Mouse (Mus musculus) E14TG2a.4 (cell line): ENCODE results near the gene Hnrnpa0.
"Not testable (repeated sequence)": the region's sequence is repeated elsewhere in the genome, so short reads cannot be mapped to it uniquely, and the experiment has no call there.

ENCODE experiments used
- H3K27me3 ChIP-seq: 2 replicates; pipeline ENCODE4 v1.6.1; 2014; ENCODE audit warnings: low read length, control low read depth; ENCODE audit not compliant: insufficient read depth
- H3K36me3 ChIP-seq: 2 replicates; pipeline ENCODE4 v1.6.1; 2014; ENCODE audit warnings: low read length, control low read depth; ENCODE audit not compliant: insufficient read depth
- H3K4me1 ChIP-seq: replicated peaks from 2 replicates; pipeline ENCODE4 v1.6.1; 2014; ENCODE audit warnings: low read depth, low read length, control low read depth
- H3K4me3 ChIP-seq: replicated peaks from 2 replicates; pipeline ENCODE4 v1.5.1; 2014; ENCODE audit warnings: mild to moderate bottlenecking, low read length
- H3K9me3 ChIP-seq: 2 replicates; pipeline ENCODE4 v1.6.1; 2014; ENCODE audit warnings: low read length, control low read depth
- CTCF ChIP-seq: conservative IDR thresholded peaks from 2 replicates; pipeline ENCODE4 v1.5.1; 2014; ENCODE audit warnings: low read length
- NANOG ChIP-seq: IDR thresholded peaks from 2 replicates; pipeline ENCODE4 v1.6.1; 2014; ENCODE audit warnings: borderline replicate concordance, low read length, mixed read lengths
- POU5F1 ChIP-seq: IDR thresholded peaks from 2 replicates; pipeline ENCODE4 v1.6.1; 2014; ENCODE audit warnings: low read length, borderline replicate concordance

Hnrnpa0 gene

DNA sequence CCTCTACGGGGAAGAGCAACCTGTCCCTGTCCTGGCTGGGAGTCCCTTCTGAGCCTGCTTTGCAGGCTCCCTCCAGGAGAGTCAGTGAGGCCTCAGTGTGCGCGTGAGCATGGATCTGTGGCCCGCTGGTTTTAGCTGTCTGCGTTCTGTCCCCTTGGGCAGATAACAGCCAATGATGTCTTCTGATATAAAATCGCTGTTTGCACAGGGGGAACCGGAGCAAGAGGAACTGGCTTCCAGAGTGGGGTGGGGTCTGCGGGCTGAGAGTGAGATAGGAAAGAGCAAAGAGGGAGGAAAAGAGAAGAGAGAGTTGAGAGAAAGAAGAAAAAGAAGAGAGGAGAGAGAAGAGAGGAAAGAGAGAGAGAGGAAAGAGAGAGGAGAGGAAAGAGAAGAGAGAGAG lies 28.7 kb upstream of the Hnrnpa0 start:
- H3K9me3 ChIP-seq, result 0 out of 2 replicates have a peak, but pooled peaks cover 6% of the 10 kb centered on the region
- 0 out of 2 replicates have a peak, but pooled peaks cover 7% of the 10 kb centered on the region for H3K36me3 ChIP-seq
- no peak for TF ChIP-seq NANOG
- TF ChIP-seq CTCF, result no peak
- TF ChIP-seq POU5F1, result no peak
- peak overlapping the region; percentile 85 for H3K4me3 ChIP-seq
- H3K4me1 ChIP-seq, result peaks cover 28% of the 10 kb centered on the region
- H3K27me3 ChIP-seq, result peaks cover 22% of the 10 kb centered on the region

DNA sequence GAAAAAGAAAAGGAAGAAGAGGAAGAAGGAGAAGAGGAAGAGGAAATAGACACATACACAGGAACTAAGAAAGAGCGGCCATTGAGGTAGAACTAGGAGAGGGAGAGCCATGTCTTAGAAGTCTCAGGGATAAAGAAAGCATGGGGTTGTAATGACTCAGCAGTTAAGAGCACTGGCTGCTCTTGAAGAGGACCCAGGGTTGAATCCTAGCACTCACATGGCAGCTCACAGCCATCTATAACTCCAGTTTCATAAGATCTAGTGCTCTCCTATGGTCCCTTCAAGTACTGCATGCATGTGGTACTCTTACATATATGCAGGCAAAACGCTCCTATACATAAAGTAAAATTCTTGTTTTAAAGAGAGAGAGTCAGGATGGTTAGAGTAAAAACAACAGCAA lies 27.7 kb upstream of the Hnrnpa0 start:
- TF ChIP-seq POU5F1, result no peak
- no peak for TF ChIP-seq NANOG
- no peak for TF ChIP-seq CTCF
- H3K4me3 ChIP-seq, result no peak overlapping the region
- H3K27me3 ChIP-seq, result peaks cover 25% of the 10 kb centered on the region
- 0 out of 2 replicates have a peak, but pooled peaks cover 6% of the 10 kb centered on the region for H3K9me3 ChIP-seq
- peaks cover 28% of the 10 kb centered on the region for H3K4me1 ChIP-seq
- H3K36me3 ChIP-seq, result 0 out of 2 replicates have a peak, but pooled peaks cover 7% of the 10 kb centered on the region

GRCm38 (mm10) chr13:58150442-58150841 lies 22.1 kb upstream of the Hnrnpa0 start:
- no peaks in the 10 kb centered on the region for H3K36me3 ChIP-seq
- H3K4me3 ChIP-seq, result no peak overlapping the region
- H3K4me1 ChIP-seq, result no peaks in the 10 kb centered on the region
- peaks cover 24% of the 10 kb centered on the region for H3K9me3 ChIP-seq
- H3K27me3 ChIP-seq, result peaks cover 11% of the 10 kb centered on the region; the same call in 1 of the 2 replicates
- TF ChIP-seq NANOG (no peak), CTCF (no peak), POU5F1 (no peak)

GRCm38 (mm10) chr13:58149629-58150028 lies 21.3 kb upstream of the Hnrnpa0 start:
- Histone ChIP-seq H3K4me3 (no peak overlapping the region), H3K36me3 (no peaks in the 10 kb centered on the region), H3K4me1 (no peaks in the 10 kb centered on the region), H3K9me3 (peaks cover 19% of the 10 kb centered on the region), H3K27me3 (peaks cover 11% of the 10 kb centered on the region; the same call in 1 of the 2 replicates)
- TF ChIP-seq POU5F1, result no peak
- no peak for TF ChIP-seq NANOG
- TF ChIP-seq CTCF, result no peak

DNA sequence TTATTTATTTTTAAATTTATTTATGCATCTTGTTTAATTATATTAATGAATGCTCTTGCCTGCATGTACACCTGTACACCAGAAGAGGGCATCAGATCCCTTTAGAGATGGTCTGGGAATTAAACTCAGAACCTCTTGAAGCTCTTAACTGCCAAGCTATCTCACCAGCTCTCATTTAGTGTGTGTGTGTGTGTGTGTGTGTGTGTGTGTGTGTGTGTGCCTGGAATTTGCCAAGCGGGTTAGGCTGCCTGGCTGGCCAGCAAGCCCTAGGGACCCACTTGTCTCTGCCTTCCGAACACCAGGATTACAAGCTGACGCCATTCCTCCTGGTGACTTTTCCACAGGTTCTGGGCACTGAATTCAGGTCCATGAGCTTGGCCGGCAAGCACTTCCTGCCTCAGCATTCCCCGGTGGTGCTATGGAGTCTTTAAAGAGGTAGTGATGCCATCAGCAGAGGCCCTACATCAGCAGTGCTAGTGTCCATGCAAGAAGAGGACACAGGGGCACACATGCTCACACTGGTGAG lies 20.7 kb upstream of the Hnrnpa0 start:
- no peak overlapping the region for H3K4me3 ChIP-seq
- TF ChIP-seq CTCF (peak; percentile 56), NANOG (no peak)
- H3K27me3 ChIP-seq, result peaks cover 11% of the 10 kb centered on the region; the same call in 1 of the 2 replicates
- H3K4me1 ChIP-seq, result no peaks in the 10 kb centered on the region
- H3K9me3 ChIP-seq, result peaks cover 21% of the 10 kb centered on the region
- H3K36me3 ChIP-seq, result no peaks in the 10 kb centered on the region

GRCm38 (mm10) chr13:58148256-58148831 lies 20.0 kb upstream of the Hnrnpa0 start:
- no peaks in the 10 kb centered on the region for H3K4me1 ChIP-seq
- H3K36me3 ChIP-seq, result no peaks in the 10 kb centered on the region
- H3K4me3 ChIP-seq, result no peak overlapping the region
- H3K27me3 ChIP-seq, result peaks cover 11% of the 10 kb centered on the region; the same call in 1 of the 2 replicates
- no peak for TF ChIP-seq CTCF
- no peak for TF ChIP-seq NANOG
- TF ChIP-seq POU5F1, result no peak
- H3K9me3 ChIP-seq, result peaks cover 21% of the 10 kb centered on the region

GRCm38 (mm10) chr13:58147760-58148159 lies 19.4 kb upstream of the Hnrnpa0 start:
- H3K36me3 ChIP-seq, result no peaks in the 10 kb centered on the region
- H3K4me3 ChIP-seq, result no peak overlapping the region
- peaks cover 21% of the 10 kb centered on the region for H3K9me3 ChIP-seq
- no peaks in the 10 kb centered on the region for H3K4me1 ChIP-seq
- H3K27me3 ChIP-seq, result peaks cover 11% of the 10 kb centered on the region; the same call in 1 of the 2 replicates
- no peak for TF ChIP-seq POU5F1
- no peak for TF ChIP-seq NANOG
- no peak for TF ChIP-seq CTCF

GRCm38 (mm10) chr13:58146603-58147002 lies 18.2 kb upstream of the Hnrnpa0 start:
- not testable (repeated sequence) for H3K27me3 ChIP-seq, H3K36me3 ChIP-seq, H3K4me1 ChIP-seq, H3K4me3 ChIP-seq
- H3K9me3 ChIP-seq, result peaks cover 21% of the 10 kb centered on the region

DNA sequence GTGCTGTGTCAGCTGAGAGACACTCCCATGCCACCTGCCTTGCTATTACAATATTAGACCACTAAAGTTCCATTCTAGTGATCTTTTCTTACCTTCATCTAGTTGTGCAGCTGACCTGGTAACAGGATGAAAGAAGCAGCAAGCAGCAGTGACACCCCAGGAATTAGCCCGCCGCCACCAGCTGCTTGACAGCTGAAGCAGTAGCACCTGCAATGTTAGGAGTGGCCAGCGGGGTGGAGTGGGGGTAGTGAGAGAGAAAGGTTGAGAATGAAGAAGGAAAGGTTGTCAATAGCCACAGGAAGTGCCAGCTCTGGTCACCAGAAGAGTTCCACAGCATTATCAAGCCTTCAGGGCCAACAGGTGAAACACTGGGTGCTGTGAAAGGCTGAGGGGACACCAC lies 3.3 kb upstream of the Hnrnpa0 start:
- Histone ChIP-seq H3K27me3 (no peaks in the 10 kb centered on the region), H3K4me3 (no peak overlapping the region), H3K36me3 (peaks cover under 1% of the 10 kb centered on the region), H3K4me1 (peaks cover 24% of the 10 kb centered on the region), H3K9me3 (peaks cover 3% of the 10 kb centered on the region; the same call in 1 of the 2 replicates)
- TF ChIP-seq POU5F1 (no peak), CTCF (0 out of 2 replicates have a peak, but pooled peaks have one; percentile 11), NANOG (no peak)
